Mouse (Mus musculus) olfactory bulb, adult 2 months (tissue): ENCODE results near the gene Lpar1. TPM values are rescaled to one million over a fixed set of nuclear protein-coding genes. Genes with fewer than 3 reads are reported as not detected.

Experiments
- H3K27ac ChIP-seq: fragments of 200-500 bp; 2 replicates; pipeline ENCODE4 v1.5.1; 2012; ENCODE audit warnings: low read depth, low read length; ENCODE audit not compliant: insufficient read depth
- H3K4me1 ChIP-seq: fragments of 200-500 bp; 2 replicates; pipeline ENCODE4 v1.6.1; 2012; ENCODE audit warnings: low read length; ENCODE audit not compliant: control insufficient read depth, insufficient read depth
- H3K4me3 ChIP-seq: fragments of 200-500 bp; 2 replicates; pipeline ENCODE4 v1.5.1; 2012; ENCODE audit warnings: mild to moderate bottlenecking, low read depth, low read length, moderate library complexity; ENCODE audit not compliant: insufficient read depth
- CTCF ChIP-seq: fragments of 200-500 bp; IDR thresholded peaks from 2 replicates; pipeline ENCODE4 v1.5.1; 2012; ENCODE audit warnings: low read depth, mild to moderate bottlenecking, low read length, moderate library complexity; ENCODE audit not compliant: insufficient read depth
- POLR2A ChIP-seq: fragments of 200-500 bp; IDR thresholded peaks from 2 replicates; pipeline ENCODE4 v1.6.1; 2012; ENCODE audit warnings: mild to moderate bottlenecking, low read depth, low read length, moderate library complexity; ENCODE audit not compliant: insufficient read depth
- WGBS: fragments of 180-500 bp; shearing (Covaris S2); methylation state at CpG from one replicate; pipeline ENCODE4 v1.1.7; 2018; 5-methylcytosine and 5-hydroxymethylcytosine counted together
- polyA plus RNA-seq: library from polyadenylated mRNA; stranded (reverse); fragments of >200 nt; gene quantifications from 2 replicates; pipeline ENCODE4 v1.2.4, GENCODE M21; 2012; ENCODE audit warnings: low replicate concordance; ENCODE audit not compliant: missing spikeins, insufficient read depth, insufficient read length

Lpar1 gene
- polyA plus RNA-seq, 1 experiment: not detected

GRCm38 (mm10) chr4:58538696-58539095 lies 15.0 kb downstream of the Lpar1 start:
- Histone ChIP-seq H3K4me1 (no peaks in the 10 kb centered on the region), H3K27ac (no peak overlapping the region), H3K4me3 (no peak overlapping the region)
- 79% methylated on average over 3 of the region's 3 CpGs for WGBS
- no peak for TF ChIP-seq CTCF
- no peak for TF ChIP-seq POLR2A

- no peak overlapping the region for H3K27ac ChIP-seq
- no peak overlapping the region for H3K4me3 ChIP-seq
- TF ChIP-seq POLR2A (no peak), CTCF (no peak)
- no peaks in the 10 kb centered on the region for H3K4me1 ChIP-seq
- WGBS: 94% methylated on average over 6 of the region's 6 CpGs
These were observed 17.9 kb downstream of the Lpar1 start for GRCm38 (mm10) chr4:58535754-58536153.

DNA sequence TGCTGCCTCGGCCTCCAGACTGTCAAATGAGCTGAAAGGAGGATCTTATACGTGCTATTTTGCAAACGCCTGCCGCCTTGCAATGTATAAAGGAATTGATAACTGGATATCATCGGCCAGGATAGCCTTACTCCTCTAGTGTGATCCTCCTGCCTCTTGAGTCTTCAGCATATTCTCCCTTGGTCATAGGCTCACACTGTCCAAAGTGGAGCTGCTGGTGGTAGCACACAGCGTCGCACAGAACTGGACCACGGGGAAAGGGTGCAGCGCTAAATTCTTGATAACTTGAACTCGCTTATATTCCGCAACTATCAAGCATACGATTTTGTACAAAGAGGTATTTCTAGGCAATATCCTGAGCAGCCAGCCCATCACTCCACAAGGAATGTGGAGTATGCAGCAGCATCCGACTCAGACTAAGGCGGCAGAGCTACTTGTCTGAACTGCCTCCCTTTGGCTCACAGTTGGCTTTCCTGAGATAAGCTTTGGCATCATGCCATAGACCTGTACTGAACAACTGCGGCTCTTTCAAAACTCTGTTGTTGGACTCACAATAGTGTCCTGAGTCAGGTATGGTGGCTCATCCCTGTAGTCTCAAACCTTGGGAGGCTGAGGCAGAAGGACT lies 18.9 kb downstream of the Lpar1 start:
- WGBS: 82% methylated on average over 15 of the region's 15 CpGs
- H3K4me3 ChIP-seq: no peak overlapping the region
- no peaks in the 10 kb centered on the region for H3K4me1 ChIP-seq
- no peak overlapping the region for H3K27ac ChIP-seq
- no peak for TF ChIP-seq CTCF
- no peak for TF ChIP-seq POLR2A

DNA sequence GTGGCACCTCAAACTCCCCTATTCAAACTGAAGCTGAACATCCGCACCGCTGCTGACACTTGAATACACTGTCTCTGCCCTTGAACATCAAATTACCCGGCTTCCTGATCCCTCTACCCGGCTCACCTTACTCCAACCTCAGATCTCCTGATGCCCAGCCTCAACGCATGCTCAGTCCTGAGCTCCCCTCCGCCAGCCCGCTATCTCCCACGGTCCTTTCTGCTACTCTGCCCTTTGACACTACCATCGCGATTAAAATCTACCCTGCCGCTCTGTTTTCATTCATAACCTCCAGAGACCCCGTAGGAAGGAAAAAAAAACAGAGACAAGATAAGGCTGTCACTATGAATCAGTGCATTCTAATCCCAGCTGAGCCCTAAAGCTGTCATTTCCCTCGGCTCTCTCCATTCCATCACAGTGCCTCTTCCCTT lies 19.5 kb downstream of the Lpar1 start:
- TF ChIP-seq POLR2A (no peak), CTCF (no peak)
- Histone ChIP-seq H3K4me3 (no peak overlapping the region), H3K27ac (no peak overlapping the region), H3K4me1 (no peaks in the 10 kb centered on the region)
- WGBS: 66% methylated on average over 13 of the region's 13 CpGs

DNA sequence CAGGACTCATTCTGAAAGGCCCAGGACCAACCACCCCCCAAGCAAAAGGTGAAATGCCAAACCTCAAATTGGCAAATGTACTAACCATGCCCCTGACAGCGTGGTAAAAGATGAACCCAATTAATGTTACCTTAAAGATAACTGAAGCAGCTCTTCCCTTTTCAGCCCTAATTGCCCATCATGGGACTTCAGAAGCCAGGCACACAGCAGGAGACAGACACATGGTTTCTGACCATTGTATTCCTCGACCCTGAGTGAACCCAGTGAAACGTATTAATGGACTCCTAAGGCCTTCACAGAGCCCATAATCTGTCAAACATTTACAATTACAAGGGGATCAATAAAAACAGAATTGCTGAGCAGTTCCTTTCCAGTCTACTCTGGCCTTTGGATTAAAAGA lies 20.2 kb downstream of the Lpar1 start:
- Histone ChIP-seq H3K4me1 (no peaks in the 10 kb centered on the region), H3K27ac (no peak overlapping the region), H3K4me3 (no peak overlapping the region)
- TF ChIP-seq CTCF (no peak), POLR2A (no peak)
- WGBS: 52% methylated on average over 3 of the region's 3 CpGs

DNA sequence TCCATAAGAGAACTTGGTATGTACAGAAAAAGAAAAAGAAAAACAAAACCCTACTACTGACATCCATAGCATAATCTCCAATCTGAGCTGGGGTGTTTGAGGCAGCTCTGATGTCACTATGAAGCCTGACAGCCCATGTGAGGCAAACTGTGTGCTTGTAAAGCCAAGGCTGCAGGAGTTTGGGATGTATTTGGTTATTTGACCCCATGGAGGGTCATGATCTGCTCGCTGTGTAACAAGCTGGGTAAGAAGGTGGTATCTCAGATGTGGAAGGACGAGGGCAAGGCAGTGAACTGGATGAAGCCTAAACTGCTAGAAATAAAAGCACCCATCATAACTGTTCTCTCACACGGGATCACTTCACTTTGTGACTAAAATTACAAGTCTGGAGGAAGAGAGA lies 21.4 kb downstream of the Lpar1 start:
- Histone ChIP-seq H3K27ac (no peak overlapping the region), H3K4me3 (no peak overlapping the region), H3K4me1 (no peaks in the 10 kb centered on the region)
- TF ChIP-seq POLR2A (no peak), CTCF (no peak)
- 85% methylated on average over 3 of the region's 3 CpGs for WGBS

DNA sequence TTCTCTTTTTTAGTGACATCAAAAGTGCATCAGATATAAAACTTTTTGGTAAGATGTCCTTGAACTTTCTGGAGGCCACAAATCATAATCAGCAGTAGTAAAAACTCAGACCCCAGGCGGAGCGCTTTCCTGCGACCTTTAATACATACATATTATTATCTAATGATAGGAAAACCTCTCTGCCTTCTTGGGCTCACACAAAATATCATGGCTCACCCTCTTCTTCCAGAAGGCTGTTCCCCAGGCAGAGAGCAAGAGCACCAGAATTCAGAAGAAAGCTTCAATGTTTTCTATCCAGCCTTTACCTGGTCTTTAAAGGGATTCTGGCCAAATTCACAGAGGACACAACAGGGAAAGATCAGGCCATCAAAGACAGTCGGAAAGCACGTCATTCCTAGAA lies 23.0 kb downstream of the Lpar1 start:
- Histone ChIP-seq H3K4me3 (no peak overlapping the region), H3K4me1 (no peaks in the 10 kb centered on the region), H3K27ac (no peak overlapping the region)
- TF ChIP-seq CTCF (no peak), POLR2A (no peak)
- WGBS: 97% methylated on average over 5 of the region's 5 CpGs

GRCm38 (mm10) chr4:58530279-58530678 lies 23.4 kb downstream of the Lpar1 start:
- TF ChIP-seq CTCF (no peak), POLR2A (no peak)
- Histone ChIP-seq H3K4me1 (no peaks in the 10 kb centered on the region), H3K4me3 (no peak overlapping the region), H3K27ac (no peak overlapping the region)
- WGBS: 79% methylated on average over 3 of the region's 3 CpGs

DNA sequence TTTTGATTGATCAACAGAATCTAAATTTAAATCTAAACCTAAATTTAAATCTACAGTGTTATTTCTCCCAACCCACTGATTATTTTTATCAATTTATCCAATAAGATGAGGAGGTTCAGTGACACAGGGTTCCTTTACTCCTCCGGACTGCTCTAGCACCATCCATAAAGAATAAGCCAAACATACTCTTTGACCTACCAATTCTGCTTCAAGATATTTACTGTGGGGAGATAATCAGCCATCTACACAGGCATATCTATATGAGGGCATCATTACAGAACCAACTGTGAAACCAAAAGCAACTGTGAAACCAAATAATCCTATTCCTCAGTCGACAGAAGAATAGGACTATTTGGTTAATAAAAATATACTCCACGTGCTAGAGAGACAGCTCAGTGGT lies 25.8 kb downstream of the Lpar1 start:
- Histone ChIP-seq H3K4me3 (no peak overlapping the region), H3K27ac (no peak overlapping the region), H3K4me1 (no peaks in the 10 kb centered on the region)
- WGBS: 87% methylated on average over 3 of the region's 3 CpGs
- no peak for TF ChIP-seq POLR2A
- no peak for TF ChIP-seq CTCF

DNA sequence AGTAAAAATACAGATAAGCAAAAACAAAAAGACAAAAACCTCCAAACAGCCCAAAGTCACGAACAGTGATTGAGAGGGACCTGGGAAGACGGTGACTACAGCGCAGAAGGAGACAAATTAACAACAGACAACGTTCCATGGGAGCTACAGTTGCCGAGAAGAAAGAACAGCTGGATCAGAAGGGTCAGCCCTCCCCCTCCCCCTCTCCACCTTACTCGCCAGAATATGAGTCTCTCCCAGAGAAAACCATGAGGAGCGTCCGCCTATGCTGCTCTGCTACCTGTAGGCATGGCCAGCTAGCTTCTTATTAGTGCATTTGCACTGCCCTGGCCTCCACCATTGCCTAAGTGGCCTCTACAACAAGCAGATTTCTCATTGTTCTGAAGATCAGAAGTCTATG lies 32.6 kb downstream of the Lpar1 start:
- no peaks in the 10 kb centered on the region for H3K4me1 ChIP-seq
- no peak for TF ChIP-seq CTCF
- no peak for TF ChIP-seq POLR2A
- no peak overlapping the region for H3K27ac ChIP-seq
- H3K4me3 ChIP-seq: no peak overlapping the region
- 86% methylated on average over 8 of the region's 8 CpGs for WGBS
